Mouse (Mus musculus): ENCODE measurements at regions not wholly inside any gene's neighbourhood (a gene's known extent, or its start where the extent isn't known, plus 50 kb on each side); places are given as distances from the start of the nearest gene placed in this dataset.
A peak's percentile ranks its signal among the peaks of the same experiment; 100 is the strongest.
"Not testable (repeated sequence)": the region's sequence is repeated elsewhere in the genome, so short reads cannot be mapped to it uniquely, and the experiment has no call there.

GRCm38 (mm10) chr5:18502831-18503230 is 142.7 kb upstream of the Gnai1 start:
- DNase-seq (ENCODE audit: low spot score in 2 of 2) = no peak

GRCm38 (mm10) chr5:18494305-18494704 is 134.2 kb upstream of the Gnai1 start:
- DNase-seq (ENCODE audit: low spot score in 2 of 2) = no peak

DNA sequence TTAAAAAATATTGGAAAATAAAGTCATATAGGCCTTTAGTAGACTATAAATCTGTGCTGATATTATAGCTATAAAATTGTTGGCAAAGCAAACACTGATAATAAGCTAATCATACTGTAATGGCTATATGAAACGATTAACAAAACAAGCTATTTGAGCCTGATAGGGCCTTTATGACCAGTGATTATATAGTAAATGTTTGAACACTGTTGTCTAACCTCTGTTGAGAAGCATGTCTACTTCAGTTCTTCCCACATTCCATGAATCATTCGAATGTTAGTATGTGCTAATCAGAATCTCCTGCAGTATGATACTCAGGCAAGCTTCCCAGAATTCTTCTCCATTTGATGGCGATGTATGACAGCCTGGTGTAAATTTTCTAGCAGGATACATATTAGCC is 129.6 kb upstream of the Gnai1 start:
- DNase-seq (ENCODE audit: low spot score in 2 of 2) = no peak

DNA sequence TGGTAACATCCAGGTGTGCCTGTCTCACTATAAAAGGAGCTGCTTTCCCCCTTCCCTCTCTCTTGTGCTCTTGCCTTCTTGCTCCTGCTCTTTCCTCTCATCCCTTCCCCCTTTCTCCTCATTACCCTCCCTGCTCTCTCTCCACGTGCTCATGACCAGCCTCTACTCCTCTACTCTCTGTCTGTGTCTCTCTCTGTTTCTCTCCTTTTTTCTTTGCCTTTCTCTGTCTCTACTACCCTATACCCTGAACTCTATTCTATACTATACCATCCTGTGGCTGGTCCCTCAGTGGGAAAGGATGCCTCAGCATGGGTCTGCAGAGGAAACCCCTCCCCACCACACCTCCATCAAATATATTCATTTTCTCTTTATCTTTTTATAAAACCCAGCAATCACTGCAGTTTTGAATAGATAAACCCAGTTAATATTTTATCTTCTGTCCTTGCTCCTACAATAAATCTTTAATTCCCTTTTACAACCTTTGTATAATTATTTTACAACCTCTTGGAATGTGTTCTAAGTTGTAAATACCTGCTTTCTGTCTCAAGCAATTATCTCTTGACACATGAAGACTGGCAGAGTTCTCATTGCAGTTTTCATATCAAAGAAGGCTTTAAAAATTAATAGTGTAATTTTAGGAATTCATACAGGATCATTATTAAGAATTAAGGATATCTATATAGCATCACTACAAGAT is 127.1 kb upstream of the Gnai1 start:
- DNase-seq (ENCODE audit: low spot score in 2 of 2) = no peak

DNA sequence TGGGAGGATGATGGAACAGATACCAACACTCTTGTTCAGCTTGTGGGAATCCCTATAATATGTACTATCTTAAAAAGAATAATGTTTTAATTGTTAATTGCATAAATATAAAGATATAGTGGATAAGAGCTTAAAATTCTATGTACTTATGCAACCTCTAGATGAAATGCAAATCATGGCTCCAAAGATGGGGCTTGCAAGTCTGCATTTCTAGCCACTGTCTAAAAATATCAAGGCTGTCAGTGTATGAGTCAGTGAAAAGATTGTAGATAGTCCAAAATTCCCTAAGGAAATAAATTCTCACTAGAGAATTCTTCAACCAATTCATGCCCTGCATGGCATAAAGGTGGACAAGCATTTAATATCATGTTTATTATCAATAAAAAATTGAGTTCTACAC is 124.2 kb upstream of the Gnai1 start:
- no peak for DNase-seq (ENCODE audit: low spot score in 2 of 2)

DNA sequence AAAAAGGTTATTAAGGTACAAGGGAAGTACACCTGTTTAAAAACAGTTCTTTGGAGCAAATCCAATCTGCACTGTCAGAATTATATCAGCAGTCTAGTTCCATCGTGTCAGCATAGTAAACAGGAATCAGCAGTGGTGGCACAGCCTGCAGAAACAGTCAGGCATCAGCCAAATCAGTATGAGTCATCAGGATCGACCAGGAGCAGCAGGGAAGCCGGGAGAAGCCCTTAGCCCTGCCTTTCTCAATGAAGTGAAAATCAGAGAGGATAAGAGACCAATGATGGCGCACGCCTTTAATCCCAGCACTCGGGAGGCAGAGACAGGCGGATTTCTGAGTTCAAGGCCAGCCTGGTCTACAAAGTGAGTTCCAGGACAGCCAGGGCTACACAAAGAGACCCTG is 118.3 kb upstream of the Gnai1 start:
- DNase-seq (ENCODE audit: low spot score in 2 of 2) = no peak

GRCm38 (mm10) chr5:18477372-18478017 is 117.3 kb upstream of the Gnai1 start:
- DNase-seq (ENCODE audit: low spot score in 2 of 2) = no peak

- DNase-seq (ENCODE audit: low spot score in 2 of 2) = no peak
Measured at GRCm38 (mm10) chr5:18472114-18472513, 112.0 kb upstream of the Gnai1 start.

DNA sequence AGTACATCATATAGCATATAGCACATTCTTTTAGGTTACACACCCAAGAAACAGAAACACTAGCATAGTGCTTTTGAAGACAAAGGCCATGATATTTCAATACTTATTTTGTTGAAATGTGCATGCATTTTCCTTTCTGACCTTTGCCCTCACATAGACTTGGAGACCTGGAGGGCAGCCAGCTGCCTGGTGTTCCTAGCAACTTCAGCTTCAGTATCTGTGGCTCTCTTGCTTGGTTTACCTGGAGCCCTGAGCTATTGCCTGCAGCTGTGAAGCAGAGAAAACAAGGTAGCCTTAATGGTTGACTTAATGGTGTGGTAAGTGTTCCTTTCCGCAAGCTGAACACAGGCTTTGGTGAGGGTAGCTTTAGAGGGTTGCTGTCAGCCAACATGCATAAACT is 97.6 kb upstream of the Gnai1 start:
- no peak for DNase-seq (ENCODE audit: low spot score in 2 of 2)

DNA sequence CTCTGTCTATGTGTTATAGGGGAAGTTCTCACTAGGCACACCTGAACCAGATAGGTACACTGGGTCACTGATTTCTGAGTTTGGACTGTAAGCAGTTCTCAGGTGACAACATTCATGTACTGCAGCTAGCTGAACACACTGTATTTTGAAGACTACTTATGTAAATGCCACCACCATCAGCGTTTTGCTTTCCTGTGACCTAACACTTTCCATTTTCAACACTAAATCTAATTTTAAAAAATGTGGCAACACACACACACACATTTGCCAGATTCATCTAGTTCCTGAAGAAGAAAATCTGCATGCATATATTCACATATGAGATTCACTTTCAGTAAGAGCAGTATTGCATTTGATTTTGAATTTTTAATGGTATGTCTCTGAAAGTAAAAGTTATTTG is 96.0 kb upstream of the Gnai1 start:
- DNase-seq (ENCODE audit: low spot score in 2 of 2) = no peak

GRCm38 (mm10) chr5:18452871-18453757 is 93.0 kb upstream of the Gnai1 start:
- not testable (repeated sequence) for DNase-seq (ENCODE audit: low spot score in 2 of 2)

DNA sequence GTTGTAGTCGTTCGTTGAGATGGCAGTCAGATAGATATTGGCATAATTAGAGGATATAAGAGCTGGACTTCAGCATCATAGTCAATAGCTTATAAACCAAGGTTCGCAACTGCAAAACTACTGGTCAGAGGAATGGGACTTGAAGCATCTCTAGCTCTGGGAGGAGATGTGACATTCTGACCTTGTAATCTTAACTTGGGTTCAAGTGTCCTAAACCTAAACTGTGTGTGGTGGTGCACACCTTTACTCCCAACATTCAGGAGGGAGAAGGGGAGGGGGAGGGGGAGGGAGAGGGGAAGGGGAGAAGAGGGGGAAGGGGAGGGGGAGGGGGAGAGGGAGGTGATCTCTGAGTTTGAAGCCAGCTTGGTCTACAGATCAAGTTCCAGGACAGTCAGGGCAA is 89.1 kb upstream of the Gnai1 start:
- no peak for DNase-seq (ENCODE audit: low spot score in 2 of 2)

- no peak for DNase-seq (ENCODE audit: low spot score in 2 of 2)
Measured at GRCm38 (mm10) chr5:18448330-18448670, 88.1 kb upstream of the Gnai1 start.

DNA sequence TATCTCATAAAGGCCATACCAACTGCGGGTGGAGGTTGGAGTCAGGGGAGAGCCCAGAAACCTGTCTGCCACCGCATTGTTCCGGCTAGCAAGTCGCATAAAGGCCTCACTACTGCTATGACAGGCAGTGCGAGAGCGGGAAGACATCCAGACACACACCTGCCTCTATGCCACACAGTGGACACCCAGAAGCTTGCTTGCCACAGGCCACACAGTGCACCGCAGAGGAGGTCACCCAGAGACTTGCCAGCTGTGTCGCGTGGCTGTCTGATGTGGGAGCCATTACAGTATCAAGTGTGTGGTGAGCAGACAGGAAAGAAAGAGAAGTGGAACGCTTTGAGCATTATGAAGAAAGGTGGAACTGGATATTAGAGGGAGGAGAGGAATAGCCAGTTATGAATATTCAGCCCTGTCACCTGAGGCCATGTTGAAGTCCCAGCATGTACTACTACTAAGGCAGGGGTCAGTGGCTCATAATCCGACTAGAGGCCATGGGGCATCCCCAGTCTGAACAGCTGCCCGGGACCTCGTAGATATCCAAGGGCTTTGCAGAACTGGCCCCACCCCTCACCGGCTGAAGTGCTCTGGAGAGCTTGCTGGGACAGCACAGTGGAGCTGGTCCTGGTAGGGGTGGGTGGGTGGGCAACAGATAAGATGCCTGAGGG is 87.6 kb upstream of the Gnai1 start:
- DNase-seq (ENCODE audit: low spot score in 2 of 2) = no peak

GRCm38 (mm10) chr5:18445969-18446368 is 85.8 kb upstream of the Gnai1 start:
- peak; percentile 48 to 73 for DNase-seq (ENCODE audit: low spot score in 2 of 2)

DNA sequence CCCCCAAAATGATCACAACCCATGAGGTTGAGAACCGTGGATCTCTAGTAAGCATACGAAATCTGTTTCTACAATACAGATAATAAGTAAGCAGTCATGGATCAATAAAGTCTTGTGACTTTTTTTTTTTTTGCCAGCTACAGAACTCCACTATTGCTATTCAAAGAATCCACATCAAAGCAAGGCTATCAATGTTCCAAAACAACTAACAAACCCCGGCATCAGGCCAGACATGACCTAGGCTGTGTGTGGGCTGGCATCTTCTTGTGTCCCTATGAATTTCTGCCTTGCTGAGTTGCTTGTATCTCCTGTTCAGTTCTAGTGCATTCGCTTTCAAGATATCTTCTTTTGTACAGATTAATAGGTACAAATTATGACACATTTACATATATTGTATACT is 79.8 kb upstream of the Gnai1 start:
- no peak for DNase-seq (ENCODE audit: low spot score in 2 of 2)

DNA sequence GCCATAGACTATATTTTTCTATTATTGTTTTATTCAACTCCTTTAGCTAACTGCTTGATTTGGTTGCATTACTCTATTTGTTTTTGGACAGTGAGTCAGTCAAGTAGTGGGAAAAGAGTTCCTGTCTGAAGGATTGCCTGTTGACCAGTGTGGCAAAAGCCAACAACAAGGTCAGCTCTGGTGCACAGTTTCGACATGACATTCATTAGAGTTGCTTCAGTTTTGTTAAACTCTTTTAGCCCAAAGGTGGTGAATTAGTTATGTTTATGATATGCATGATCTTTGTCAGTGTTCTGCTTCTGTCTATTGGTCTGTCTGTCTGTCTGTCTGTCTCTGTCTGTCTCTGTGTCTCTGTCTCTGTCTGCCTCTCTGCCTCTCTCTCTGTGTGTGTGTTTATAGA is 79.1 kb upstream of the Gnai1 start:
- DNase-seq (ENCODE audit: low spot score in 2 of 2) = no peak

DNA sequence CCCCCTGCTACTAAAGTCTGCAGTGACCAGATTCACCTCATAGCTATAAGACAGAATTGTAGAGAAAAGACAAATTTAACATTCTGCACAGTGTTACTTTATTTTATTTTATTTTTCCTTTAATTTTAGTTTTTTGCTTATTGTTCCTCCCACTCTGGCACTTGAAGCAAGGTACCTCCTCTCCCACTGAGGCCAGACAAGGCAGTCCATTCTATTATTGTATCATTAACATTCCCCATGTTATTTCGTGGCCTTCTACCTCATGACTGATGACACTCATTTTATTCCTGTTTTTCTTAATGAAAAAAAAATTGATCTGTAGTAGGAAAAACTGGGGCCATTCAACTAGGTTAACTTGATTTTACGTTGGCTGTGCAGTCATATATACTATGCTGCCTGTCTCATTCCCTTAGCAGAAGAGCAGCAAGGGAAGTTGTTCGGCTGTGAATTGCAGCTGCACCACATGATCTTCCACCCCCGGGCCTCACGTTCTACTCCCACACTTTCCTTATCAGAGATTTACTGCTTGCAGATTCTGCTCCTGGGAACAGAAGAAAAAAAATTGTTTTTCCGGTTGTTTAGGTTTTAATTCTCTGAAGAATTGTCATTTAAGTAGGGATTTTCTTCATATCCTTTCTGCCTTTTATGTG is 76.1 kb upstream of the Gnai1 start:
- no peak for DNase-seq (ENCODE audit: low spot score in 2 of 2)

DNA sequence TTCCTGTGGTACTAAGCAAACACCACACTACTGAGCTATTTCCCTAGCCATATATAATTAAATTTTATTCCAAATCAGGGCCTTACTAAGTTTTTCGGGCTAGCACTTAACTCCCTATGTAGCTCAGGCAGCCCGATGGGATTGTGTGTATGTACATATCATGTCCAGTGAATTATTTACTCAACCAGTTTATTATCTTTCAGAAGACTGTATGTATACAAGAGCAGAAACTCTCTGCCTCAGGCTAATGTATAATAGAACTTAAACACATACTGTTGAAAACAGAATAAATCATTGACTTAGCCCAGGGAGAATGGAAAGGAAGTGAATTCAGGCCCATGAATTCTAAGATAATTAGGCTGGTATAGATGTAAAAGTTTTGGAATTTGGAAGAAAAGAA is 74.1 kb upstream of the Gnai1 start:
- DNase-seq (ENCODE audit: low spot score in 2 of 2) = no peak

- DNase-seq (ENCODE audit: low spot score in 2 of 2) = peak in 1 of 2 experiments; percentile 26
Measured at GRCm38 (mm10) chr5:18433287-18433686, 73.1 kb upstream of the Gnai1 start.

GRCm38 (mm10) chr5:18425098-18425497 is 64.9 kb upstream of the Gnai1 start:
- DNase-seq (ENCODE audit: low spot score in 2 of 2) = no peak

All from layer of hippocampus, adult 8-10 months (tissue).